Mouse (Mus musculus) kidney, adult 8-10 months (tissue): ENCODE data around the gene R3hdm4.

Experiments
- DNase-seq, 2 experiments: peaks; one replicate each; pipeline ENCODE4 v3.0.0; 2022

The R3hdm4 gene

DNA sequence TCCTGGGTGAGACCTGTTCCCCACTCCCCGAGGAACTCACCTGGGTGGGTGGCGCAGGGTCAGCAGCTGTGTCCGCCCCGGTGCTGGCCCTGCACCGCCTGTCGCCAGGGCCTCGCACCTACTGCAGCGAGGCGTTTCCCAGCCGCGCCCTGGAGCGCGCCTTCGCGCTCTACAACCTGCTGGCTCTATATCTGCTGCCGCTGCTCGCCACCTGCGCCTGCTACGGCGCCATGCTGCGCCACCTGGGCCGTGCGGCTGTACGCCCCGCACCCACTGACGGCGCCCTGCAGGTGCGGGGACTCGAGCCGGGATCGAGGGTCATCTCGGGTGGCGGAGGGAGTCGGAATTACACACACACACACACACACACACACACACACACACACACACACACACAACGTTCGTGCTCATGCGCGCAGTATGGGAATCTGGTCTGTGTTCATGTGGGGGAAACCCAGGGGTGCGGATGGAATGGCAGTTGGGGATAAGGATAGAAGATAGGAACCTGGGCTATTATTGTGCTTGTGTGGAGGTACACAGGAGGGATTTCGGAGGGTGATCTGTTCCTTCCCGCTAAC lies at the start of gene R3hdm4:
TSS of gene R3hdm4 (minus strand) at position 251 of the 578 bp plus-strand sequence.
- DNase-seq: no peak

DNA sequence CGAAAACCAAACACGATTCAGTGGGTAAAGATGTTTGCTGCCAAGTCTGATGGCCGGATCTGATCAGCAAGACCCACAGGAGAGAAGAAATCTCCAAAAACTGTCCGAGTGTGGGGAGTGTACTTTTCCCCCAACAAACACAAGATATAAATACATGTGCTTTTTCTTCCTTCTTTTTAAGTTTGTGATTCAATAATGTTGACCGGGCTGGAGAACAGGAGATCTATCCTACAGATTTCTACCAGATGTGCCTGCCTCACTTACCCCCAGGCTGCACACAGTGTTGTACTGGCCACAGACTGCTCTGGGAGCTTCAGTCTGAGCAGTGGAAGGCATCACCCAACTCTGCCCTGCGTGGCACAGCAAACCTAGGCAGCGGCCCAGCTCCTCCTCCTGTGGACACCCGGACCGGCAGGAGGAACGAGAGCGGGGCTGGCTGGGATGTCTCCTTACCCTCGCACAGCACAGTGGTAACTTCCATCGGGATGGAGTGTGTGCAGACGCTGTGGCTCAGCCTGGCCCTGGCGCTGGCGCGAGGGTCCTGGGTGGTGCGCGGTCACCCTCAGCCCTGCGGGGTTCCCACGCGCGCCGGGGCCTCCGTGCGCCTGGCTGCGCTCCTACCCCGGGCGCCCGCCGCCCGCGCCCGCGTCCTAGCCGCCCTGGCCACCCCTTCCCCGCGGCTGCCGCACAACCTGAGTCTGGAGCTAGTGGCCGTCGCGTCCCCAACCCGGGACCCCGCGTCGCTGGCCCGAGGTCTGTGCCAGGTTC lies 49.6 kb upstream of the R3hdm4 start, which contains the start of gene Grin3b:
TSS of gene Grin3b (plus strand) at position 301 of the 768 bp plus-strand sequence.
- no peak for DNase-seq

GRCm38 (mm10) chr10:79969124-79969568 lies 48.1 kb upstream of the R3hdm4 start:
- peak; percentile 72 to 73 for DNase-seq

DNA sequence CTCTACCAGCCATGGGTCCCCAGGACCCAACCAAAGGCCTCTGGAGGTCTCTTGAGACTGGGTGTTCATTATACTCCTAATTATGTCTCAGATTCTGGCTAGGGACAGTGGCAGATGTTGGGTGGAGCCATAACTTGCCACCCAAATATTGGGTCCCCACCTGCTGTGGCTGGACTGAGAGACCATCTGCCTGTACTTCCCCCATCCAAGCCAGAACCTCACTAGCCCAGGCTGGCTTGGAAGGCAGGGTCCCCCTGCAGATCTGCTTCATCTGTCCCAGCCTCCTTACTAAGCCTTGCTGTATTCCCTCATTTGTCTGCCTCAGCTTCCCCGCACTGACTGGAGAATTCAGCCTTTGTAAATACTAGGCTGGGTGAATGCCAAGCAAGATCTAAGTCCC lies 47.2 kb upstream of the R3hdm4 start:
- DNase-seq: no peak

DNA sequence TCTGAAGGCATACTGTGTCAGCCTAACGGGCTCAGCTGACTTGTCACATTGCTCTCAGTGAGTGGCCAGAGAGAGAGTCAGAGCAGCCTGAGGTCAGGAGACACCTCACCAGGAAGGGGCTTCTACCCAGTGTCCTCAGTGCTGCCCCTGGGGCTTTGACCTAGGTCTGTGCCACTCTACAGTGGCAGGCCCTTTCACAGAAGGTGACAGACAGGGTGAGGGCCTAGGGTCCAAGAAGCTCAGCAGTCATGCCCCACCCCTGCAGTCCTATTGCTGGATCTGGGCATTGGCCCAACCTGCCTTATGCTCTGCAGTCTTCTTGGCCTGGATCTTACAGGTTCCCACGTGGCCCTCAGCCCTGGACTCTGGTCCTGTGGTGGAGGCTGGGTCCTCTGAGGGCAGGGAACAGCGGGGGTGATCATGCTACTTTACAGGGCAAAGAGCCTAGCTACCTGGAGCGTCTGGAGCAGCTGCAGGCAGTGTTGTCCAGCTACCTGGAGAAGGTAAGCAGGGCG lies 45.9 kb upstream of the R3hdm4 start:
- peak; percentile 91 to 94 for DNase-seq

DNA sequence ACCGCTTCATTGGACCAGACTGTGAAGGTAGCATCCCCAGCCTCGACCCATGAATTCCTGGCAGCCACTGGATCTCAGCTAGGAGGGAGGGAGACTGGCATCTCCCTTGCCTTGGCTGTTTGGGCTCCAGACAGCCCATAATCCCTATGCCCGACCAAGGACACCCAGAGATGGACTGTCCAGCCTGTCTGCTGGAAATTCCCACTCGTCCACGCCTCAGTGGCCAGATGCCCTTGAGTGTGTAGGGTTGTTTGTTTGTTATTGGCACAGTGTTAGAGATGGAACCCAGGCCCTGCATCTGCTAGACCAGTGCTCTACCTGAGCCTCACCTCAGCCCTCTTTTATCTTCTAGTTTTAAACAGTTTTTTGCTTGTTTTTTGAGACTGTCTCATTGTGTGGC lies 44.3 kb upstream of the R3hdm4 start:
- DNase-seq: no peak

GRCm38 (mm10) chr10:79964727-79965126 lies 43.7 kb upstream of the R3hdm4 start:
- no peak for DNase-seq

DNA sequence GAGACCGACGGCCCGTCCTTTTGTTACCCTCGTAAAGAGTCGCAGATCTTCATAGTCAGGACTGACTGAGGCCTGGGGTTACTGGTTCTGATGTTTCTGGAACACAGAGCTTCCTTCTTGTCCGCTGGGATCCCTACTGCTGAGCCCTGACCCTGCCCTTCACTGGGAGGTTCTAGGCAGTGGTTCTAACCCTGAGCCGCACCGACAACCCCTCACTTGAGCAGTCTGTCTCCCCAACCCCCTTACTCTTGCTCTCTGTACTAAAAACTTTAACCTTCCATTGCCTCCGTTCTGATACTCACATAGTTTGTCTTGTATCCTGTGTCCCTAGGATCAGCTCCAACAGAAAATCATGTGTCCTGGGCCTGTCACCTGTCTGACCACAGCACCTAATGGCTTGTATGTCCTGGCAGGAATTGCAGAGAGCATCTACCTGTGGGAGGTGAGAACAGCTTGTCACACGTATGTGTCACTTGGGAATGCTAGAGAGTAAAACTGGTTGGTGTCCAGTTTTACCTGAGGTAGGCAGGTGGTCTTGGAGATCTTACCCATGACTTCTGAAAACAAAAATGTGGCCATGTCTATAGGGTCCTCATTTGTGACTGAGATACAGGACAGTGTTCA lies 39.8 kb upstream of the R3hdm4 start:
- no peak for DNase-seq

GRCm38 (mm10) chr10:79959847-79960601 lies 39.0 kb upstream of the R3hdm4 start, which contains the start of gene Wdr18:
Wdr18 (plus strand) TSS chr10:79960152.
- peak; percentile 100 for DNase-seq

GRCm38 (mm10) chr10:79959412-79959811 lies 38.4 kb upstream of the R3hdm4 start:
- DNase-seq: peak; percentile 57 to 64

DNA sequence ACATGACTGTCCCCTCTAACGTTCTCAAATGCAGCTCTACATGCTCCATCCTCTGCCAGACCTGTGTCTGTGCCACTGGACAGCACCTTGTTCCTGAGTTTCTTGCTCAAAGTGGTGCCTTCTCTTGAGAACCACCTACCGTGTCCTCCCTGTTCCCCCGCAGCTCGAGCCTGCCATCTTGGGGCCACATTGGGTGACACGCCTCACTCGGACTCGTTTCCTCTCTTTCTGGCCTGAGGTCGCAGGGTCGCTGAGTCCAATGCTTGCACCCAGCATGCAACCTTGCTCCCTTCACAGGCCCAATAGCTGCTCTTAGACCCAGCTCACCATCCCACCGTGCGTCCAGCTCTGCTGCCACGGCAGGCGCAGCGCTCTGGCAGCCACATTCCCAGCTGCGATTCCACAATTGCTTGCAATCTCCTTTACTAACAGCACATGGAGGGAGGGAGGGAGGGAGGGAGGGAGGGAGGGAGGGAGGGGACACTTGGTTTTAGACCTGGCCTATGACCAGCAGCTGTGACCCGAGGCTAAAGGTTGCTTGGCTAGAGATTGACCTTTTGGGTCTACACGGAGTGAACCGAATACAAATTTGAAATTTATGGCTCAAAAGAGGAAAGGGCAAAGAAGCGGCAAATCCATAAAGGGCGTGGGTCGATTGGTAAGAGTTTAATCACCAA lies 37.3 kb upstream of the R3hdm4 start:
- DNase-seq: peak; percentile 89 to 90

DNA sequence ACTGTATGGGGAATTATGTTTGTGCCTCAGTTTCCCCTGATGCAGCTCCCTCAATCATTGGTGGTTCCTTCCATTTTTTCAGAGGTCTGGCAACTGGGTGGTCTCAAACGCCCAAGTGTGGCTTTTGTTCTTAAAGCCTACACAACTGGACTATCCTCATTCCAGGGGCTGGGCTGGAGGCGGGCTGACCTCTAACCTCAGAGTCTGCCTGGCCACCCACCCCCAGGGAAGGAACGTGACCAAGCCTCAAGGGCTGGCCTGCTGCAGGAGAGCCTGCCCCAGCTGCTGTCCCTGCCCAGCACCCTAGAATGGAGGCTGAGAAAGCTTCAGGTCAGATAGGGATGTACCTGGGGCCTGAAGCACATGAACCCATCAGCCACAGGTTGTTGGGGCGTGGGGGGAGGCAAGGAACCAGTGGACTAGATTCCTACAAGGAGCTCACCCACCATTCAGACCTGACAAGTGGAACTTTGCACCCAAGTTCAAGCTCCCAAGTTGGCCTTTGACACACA lies 35.7 kb upstream of the R3hdm4 start:
- DNase-seq: no peak

GRCm38 (mm10) chr10:79955691-79956090 lies 34.7 kb upstream of the R3hdm4 start:
- no peak for DNase-seq

DNA sequence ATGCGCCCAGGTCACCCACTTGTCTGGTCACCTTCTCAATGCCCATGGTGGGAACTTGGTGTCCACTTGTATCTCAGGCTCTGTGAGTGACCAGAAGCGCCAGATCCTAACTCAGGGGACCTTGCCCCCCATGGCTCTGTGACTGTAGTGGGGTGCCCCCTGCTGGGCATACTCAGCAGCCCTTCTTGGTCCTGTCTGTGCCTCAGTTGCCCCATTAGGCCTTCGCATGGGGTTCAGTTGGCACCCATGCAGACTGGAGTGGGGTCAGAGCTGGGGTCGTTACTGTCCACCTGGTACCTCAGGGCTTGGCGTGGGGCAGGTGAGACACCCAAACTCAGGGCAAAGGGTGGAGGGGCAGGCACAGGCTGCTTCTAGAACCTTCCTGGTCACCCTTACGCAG lies 32.9 kb upstream of the R3hdm4 start:
- DNase-seq: peak in 1 of 2 experiments; percentile 57

GRCm38 (mm10) chr10:79950661-79951060 lies 29.7 kb upstream of the R3hdm4 start:
- DNase-seq: no peak

DNA sequence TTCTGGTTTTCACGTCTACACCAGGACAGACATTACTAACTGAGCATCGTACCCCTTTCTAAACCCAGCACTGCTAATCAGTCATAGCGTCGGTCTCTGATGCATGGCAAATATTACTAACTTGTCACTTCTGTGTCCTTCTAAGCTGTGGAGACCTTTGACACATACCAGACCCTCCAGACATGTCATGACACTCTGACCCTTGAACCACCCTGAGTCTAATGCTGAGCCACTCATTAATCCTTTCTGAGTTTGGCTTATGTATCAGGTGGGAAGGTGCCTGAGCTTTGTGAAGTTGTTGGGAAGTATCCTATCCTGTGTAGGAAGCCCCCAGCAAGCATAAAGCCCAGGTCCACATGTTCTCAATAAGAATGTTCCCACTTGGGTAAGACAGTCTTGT lies 28.9 kb upstream of the R3hdm4 start:
- DNase-seq: peak in 1 of 2 experiments; percentile 45

GRCm38 (mm10) chr10:79947502-79947901 lies 26.5 kb upstream of the R3hdm4 start:
- no peak for DNase-seq

DNA sequence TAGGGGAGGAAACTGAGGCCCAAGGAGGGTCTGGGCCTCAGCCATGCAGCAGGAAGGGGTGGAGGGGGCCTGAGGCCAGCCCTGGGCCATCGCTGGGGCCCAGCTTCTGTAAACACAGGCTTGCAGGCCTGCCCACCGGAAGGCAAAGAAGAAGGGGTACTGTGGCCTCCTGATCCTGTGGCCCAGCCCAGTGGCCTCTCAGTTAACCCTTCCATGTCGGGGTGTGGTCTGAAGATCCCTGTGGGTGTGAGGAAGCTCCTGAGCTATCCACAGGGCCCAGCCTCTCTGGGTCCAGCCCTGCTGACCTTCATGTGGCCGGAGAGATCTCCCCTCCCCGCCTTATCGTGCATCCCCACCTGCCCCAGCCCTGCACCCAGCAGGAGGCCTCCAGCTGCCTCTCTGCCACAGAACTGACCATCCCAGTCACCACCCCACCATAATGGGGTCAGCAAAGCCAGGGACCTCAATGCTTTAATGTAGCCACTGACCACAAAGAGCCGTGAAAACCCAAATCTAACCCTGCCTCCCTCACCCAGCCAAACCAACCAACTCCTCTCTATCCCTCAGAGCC lies 25.8 kb upstream of the R3hdm4 start:
- DNase-seq: no peak

- DNase-seq: peak; percentile 59 to 80
Measured at GRCm38 (mm10) chr10:79945507-79946234, 24.7 kb upstream of the R3hdm4 start.

DNA sequence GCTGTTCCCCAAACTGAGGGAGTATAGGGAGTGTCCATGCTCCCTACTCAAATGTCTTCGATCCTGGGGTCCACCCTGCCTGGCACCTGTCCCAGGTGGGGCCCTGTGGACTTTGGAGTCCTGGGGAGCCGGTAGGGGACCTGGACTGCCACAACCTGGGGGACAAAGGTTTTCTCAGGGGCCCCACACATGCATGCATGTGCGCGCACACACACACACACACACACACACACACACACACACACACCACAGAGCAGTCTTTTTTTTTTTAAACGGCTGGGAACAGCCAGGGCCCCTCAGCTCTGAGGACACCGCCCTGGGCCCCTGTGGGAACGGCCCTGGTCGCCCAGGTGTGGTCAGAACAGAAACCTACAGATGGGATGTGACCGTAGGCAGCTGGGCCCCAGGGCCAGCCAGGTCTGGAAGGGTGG lies 22.5 kb upstream of the R3hdm4 start:
- no peak for DNase-seq

DNA sequence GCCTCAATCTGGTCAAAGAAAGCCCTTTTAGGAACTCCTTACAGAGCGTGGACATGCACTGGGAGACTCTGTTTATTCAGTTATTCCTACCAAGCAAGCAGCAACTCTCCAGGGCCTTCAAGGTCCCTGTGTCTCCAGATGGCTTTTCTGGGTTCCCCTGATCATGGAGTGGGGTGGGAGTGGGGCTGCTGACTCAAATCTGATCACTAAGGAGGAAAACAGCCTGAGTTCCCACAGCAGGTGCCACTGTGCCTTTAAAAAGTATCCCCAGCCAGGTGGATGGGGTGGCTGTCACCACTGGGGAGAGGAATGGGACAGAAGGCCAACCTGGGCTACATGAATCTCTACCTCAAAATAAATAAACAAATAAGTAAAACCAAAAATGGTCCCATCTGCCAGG lies 22.0 kb upstream of the R3hdm4 start:
- DNase-seq: no peak
